Mouse (Mus musculus): Measurements from ENCODE around the gene Klhl9.

DNA sequence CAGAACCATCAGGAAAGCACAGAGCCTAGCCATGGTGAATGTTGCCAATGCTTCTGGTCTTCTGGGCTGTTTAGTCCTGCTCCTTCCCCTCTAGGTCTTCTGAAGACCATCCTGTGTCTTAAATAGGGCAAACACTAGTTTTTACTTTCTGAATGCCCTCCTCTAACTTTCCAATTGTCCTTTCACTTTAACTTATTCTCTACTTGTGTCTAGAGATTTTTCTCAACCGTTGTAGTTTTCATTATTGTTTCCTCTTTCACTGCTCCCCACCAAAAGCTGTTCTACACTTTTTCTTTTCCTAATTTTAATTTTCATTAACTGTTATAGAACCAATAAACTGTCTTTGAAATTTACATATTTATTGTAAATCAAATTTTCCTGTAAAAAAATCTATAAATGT is 45.4 kb downstream of the Klhl9 start, which contains the start of gene Ifna16:
- no peak for TF ChIP-seq CTCF (IDR thresholded peaks at IDR 0.05; ENCODE audit: low read depth, low read length)
- no peak for TF ChIP-seq POLR2A (IDR thresholded peaks at IDR 0.05; ENCODE audit: extremely low read depth, insufficient read depth, low read length)

All from liver, adult 2 months (tissue).